Mouse (Mus musculus) lung, embryonic 14.5 days (tissue): ENCODE results near the gene Ror1. TPM values are rescaled to one million over a fixed set of nuclear protein-coding genes. Genes with fewer than 3 reads are reported as not detected.

Experiments
- ATAC-seq: fragments of 200-750 bp; cut with Nextera tagmentation; 2 replicates; pipeline ENCODE4 v1.8.0; 2017; ENCODE audit warnings: mild to moderate bottlenecking, moderate TSS enrichment, moderate library complexity; ENCODE audit not compliant: insufficient read depth
- DNase-seq: peaks from one replicate; pipeline ENCODE4 v3.0.0-alpha.2; 2015
- H3K27ac ChIP-seq: fragments of 300-500 bp; sonication (generic); 2 replicates; pipeline ENCODE4 v1.5.1; 2014; ENCODE audit warnings: low read depth, mild to moderate bottlenecking, moderate library complexity
- H3K27me3 ChIP-seq: fragments of 300-500 bp; sonication (generic); 2 replicates; pipeline ENCODE4 v1.6.1; 2014; ENCODE audit warnings: low read length, control low read depth; ENCODE audit not compliant: insufficient read depth
- H3K36me3 ChIP-seq: fragments of 300-500 bp; sonication (generic); 2 replicates; pipeline ENCODE4 v1.6.1; 2014; ENCODE audit warnings: control low read depth; ENCODE audit not compliant: insufficient read depth
- H3K4me1 ChIP-seq: fragments of 300-500 bp; sonication (generic); 2 replicates; pipeline ENCODE4 v1.6.1; 2014; ENCODE audit warnings: antibody characterized with exemption, control low read depth; ENCODE audit not compliant: insufficient read depth
- H3K4me2 ChIP-seq: fragments of 300-500 bp; sonication (generic); 2 replicates; pipeline ENCODE4 v1.6.1; 2014; ENCODE audit warnings: mild to moderate bottlenecking
- H3K4me3 ChIP-seq: fragments of 300-500 bp; sonication (generic); 2 replicates; pipeline ENCODE4 v1.5.1; 2014; ENCODE audit warnings: low read depth, low read length
- H3K9ac ChIP-seq: fragments of 300-500 bp; sonication (generic); 2 replicates; pipeline ENCODE4 v1.6.1; 2014
- H3K9me3 ChIP-seq: fragments of 300-500 bp; sonication (generic); 2 replicates; pipeline ENCODE4 v1.6.1; 2016; ENCODE audit warnings: low read depth, low read length, control low read depth
- CTCF ChIP-seq: IDR thresholded peaks from 2 replicates; pipeline ENCODE4 v1.5.1; 2016; ENCODE audit warnings: antibody characterized with exemption, low read depth
- WGBS: fragments of 180-500 bp; shearing (Covaris S2); extraction: QIAGEN DNeasy Blood & Tissue Kit; methylation state at CpG from one replicate; pipeline ENCODE4 v1.1.7; 2014; 5-methylcytosine and 5-hydroxymethylcytosine counted together
- polyA plus RNA-seq: library from polyadenylated mRNA; unstranded; fragments of >200 nt; fragmentation: Nextera tagmentation; extraction: Ambion mirVana; gene quantifications from 2 replicates; pipeline ENCODE4 v1.2.1, GENCODE M21; 2014

Ror1 gene
- polyA plus RNA-seq, 1 experiment from 2014 or later, result 23.8 TPM

- Histone ChIP-seq H3K36me3 (no peaks in the 10 kb centered on the region), H3K9me3 (no peaks in the 10 kb centered on the region), H3K9ac (no peak overlapping the region), H3K4me3 (no peak overlapping the region), H3K27ac (no peak overlapping the region), H3K27me3 (no peaks in the 10 kb centered on the region), H3K4me2 (no peak overlapping the region), H3K4me1 (no peaks in the 10 kb centered on the region; the same call in 1 of the 2 replicates)
- ATAC-seq, result no peak
- TF ChIP-seq CTCF, result no peak
- DNase-seq, result peak; percentile 36
- 71% methylated on average over 5 of the region's 5 CpGs for WGBS
Observed at GRCm38 (mm10) chr4:100355566-100355965, 260.0 kb downstream of the Ror1 start.

GRCm38 (mm10) chr4:100357881-100358589, 262.4 kb downstream of the Ror1 start:
- Histone ChIP-seq H3K27me3 (no peaks in the 10 kb centered on the region), H3K36me3 (no peaks in the 10 kb centered on the region), H3K27ac (no peak overlapping the region; the same call in 1 of the 2 replicates), H3K9ac (no peak overlapping the region), H3K4me2 (no peak overlapping the region), H3K9me3 (no peaks in the 10 kb centered on the region), H3K4me3 (no peak overlapping the region), H3K4me1 (no peaks in the 10 kb centered on the region; the same call in 1 of the 2 replicates)
- TF ChIP-seq CTCF, result peak; percentile 28; the same call in 1 of the 2 replicates
- 57% methylated on average over 4 of the region's 4 CpGs for WGBS
- DNase-seq, result peak; percentile 77
- peak; percentile 74 for ATAC-seq

GRCm38 (mm10) chr4:100363666-100364065, 268.1 kb downstream of the Ror1 start:
- ATAC-seq (no peak), DNase-seq (no peak)
- H3K27ac ChIP-seq, result no peak overlapping the region
- H3K9ac ChIP-seq, result no peak overlapping the region
- no peak overlapping the region for H3K4me3 ChIP-seq
- H3K4me1 ChIP-seq, result peaks cover 1% of the 10 kb centered on the region; the same call in 1 of the 2 replicates
- WGBS, result 81% methylated on average over 7 of the region's 7 CpGs
- H3K36me3 ChIP-seq, result no peaks in the 10 kb centered on the region
- no peak for TF ChIP-seq CTCF
- H3K4me2 ChIP-seq, result no peak overlapping the region
- no peaks in the 10 kb centered on the region for H3K27me3 ChIP-seq
- H3K9me3 ChIP-seq, result no peaks in the 10 kb centered on the region

GRCm38 (mm10) chr4:100368691-100369090, 273.1 kb downstream of the Ror1 start:
- peak; percentile 53 for DNase-seq
- no peaks in the 10 kb centered on the region for H3K36me3 ChIP-seq
- H3K27ac ChIP-seq, result no peak overlapping the region
- H3K27me3 ChIP-seq, result no peaks in the 10 kb centered on the region
- peaks cover 11% of the 10 kb centered on the region; the same call in 1 of the 2 replicates for H3K4me1 ChIP-seq
- no peak overlapping the region for H3K4me2 ChIP-seq
- H3K4me3 ChIP-seq, result no peak overlapping the region
- TF ChIP-seq CTCF, result no peak
- ATAC-seq, result no peak
- H3K9ac ChIP-seq, result no peak overlapping the region
- no peaks in the 10 kb centered on the region for H3K9me3 ChIP-seq
- 77% methylated on average over 2 of the region's 2 CpGs for WGBS

- no peak for TF ChIP-seq CTCF
- no peak for ATAC-seq
- Histone ChIP-seq H3K27me3 (no peaks in the 10 kb centered on the region), H3K4me2 (no peak overlapping the region), H3K27ac (no peak overlapping the region), H3K4me3 (no peak overlapping the region), H3K36me3 (no peaks in the 10 kb centered on the region), H3K9ac (no peak overlapping the region), H3K4me1 (peaks cover 14% of the 10 kb centered on the region; the same call in 1 of the 2 replicates), H3K9me3 (no peaks in the 10 kb centered on the region)
- no peak for DNase-seq
- 88% methylated on average over 7 of the region's 7 CpGs for WGBS
Observed at GRCm38 (mm10) chr4:100369541-100370174, 274.1 kb downstream of the Ror1 start.

- Histone ChIP-seq H3K9ac (no peak overlapping the region), H3K27ac (peak overlapping the region; percentile 42), H3K4me2 (no peak overlapping the region), H3K27me3 (no peaks in the 10 kb centered on the region), H3K4me3 (no peak overlapping the region), H3K9me3 (no peaks in the 10 kb centered on the region), H3K4me1 (peaks cover 14% of the 10 kb centered on the region; the same call in 1 of the 2 replicates), H3K36me3 (no peaks in the 10 kb centered on the region)
- DNase-seq (peak; percentile 78), ATAC-seq (peak; percentile 49; the same call in 1 of the 2 replicates)
- TF ChIP-seq CTCF, result no peak
- WGBS, result 20% methylated on average over 11 of the region's 11 CpGs
Observed at GRCm38 (mm10) chr4:100372806-100373205, 277.2 kb downstream of the Ror1 start.

GRCm38 (mm10) chr4:100373780-100374179, 278.2 kb downstream of the Ror1 start:
- Histone ChIP-seq H3K9ac (no peak overlapping the region), H3K27me3 (no peaks in the 10 kb centered on the region), H3K4me1 (peaks cover 11% of the 10 kb centered on the region; the same call in 1 of the 2 replicates), H3K4me3 (no peak overlapping the region), H3K9me3 (no peaks in the 10 kb centered on the region), H3K4me2 (no peak overlapping the region), H3K36me3 (no peaks in the 10 kb centered on the region), H3K27ac (no peak overlapping the region)
- DNase-seq (no peak), ATAC-seq (no peak)
- TF ChIP-seq CTCF, result no peak
- WGBS, result 46% methylated on average over 4 of the region's 4 CpGs
